Mouse (Mus musculus) heart, embryonic 12.5 days (tissue): ENCODE measurements around the gene Tcf15. TPM values are rescaled to one million over a fixed set of nuclear protein-coding genes. Genes with fewer than 3 reads are reported as not detected.

Experiments
- ATAC-seq: fragments of 200-750 bp; cut with Nextera tagmentation; 2 replicates; pipeline ENCODE4 v1.8.0; 2017; ENCODE audit warnings: moderate TSS enrichment, moderate library complexity; ENCODE audit not compliant: insufficient number of reproducible peaks, low FRiP score
- H3K27ac ChIP-seq: fragments of 300-500 bp; sonication (generic); 2 replicates; pipeline ENCODE4 v1.5.1; 2016; ENCODE audit warnings: mild to moderate bottlenecking, moderate library complexity; ENCODE audit not compliant: poor library complexity, severe bottlenecking
- H3K27me3 ChIP-seq: fragments of 300-500 bp; sonication (generic); replicated peaks from 2 replicates; pipeline ENCODE4 v1.6.1; 2016; ENCODE audit warnings: mild to moderate bottlenecking, moderate library complexity
- H3K36me3 ChIP-seq: fragments of 300-500 bp; sonication (generic); 2 replicates; pipeline ENCODE4 v1.6.1; 2016; ENCODE audit warnings: mild to moderate bottlenecking, moderate library complexity
- H3K4me1 ChIP-seq: fragments of 300-500 bp; sonication (generic); replicated peaks from 2 replicates; pipeline ENCODE4 v1.6.1; 2016; ENCODE audit warnings: mild to moderate bottlenecking
- H3K4me2 ChIP-seq: fragments of 300-500 bp; sonication (generic); 2 replicates; pipeline ENCODE4 v1.6.1; 2016; ENCODE audit warnings: mild to moderate bottlenecking, moderate library complexity
- H3K4me3 ChIP-seq: fragments of 300-500 bp; sonication (generic); 2 replicates; pipeline ENCODE4 v1.5.1; 2016; ENCODE audit warnings: mild to moderate bottlenecking
- H3K9ac ChIP-seq: fragments of 300-500 bp; sonication (generic); 2 replicates; pipeline ENCODE4 v1.6.1; 2016; ENCODE audit warnings: mild to moderate bottlenecking, moderate library complexity
- H3K9me3 ChIP-seq: fragments of 300-500 bp; sonication (generic); replicated peaks from 2 replicates; pipeline ENCODE4 v1.6.1; 2016; ENCODE audit warnings: mild to moderate bottlenecking, moderate library complexity
- WGBS: fragments of 180-500 bp; shearing (Covaris S2); methylation state at CpG from one replicate; pipeline ENCODE4 v1.1.7; 2016; 5-methylcytosine and 5-hydroxymethylcytosine counted together
- polyA plus RNA-seq: library from polyadenylated mRNA; unstranded; fragments of >200 nt; fragmentation: Nextera tagmentation; extraction: Ambion mirVana; gene quantifications from 2 replicates; pipeline ENCODE4 v1.2.1, GENCODE M21; 2016

The Tcf15 gene
- polyA plus RNA-seq, 1 experiment from 2014 or later = 4.1 TPM

DNA sequence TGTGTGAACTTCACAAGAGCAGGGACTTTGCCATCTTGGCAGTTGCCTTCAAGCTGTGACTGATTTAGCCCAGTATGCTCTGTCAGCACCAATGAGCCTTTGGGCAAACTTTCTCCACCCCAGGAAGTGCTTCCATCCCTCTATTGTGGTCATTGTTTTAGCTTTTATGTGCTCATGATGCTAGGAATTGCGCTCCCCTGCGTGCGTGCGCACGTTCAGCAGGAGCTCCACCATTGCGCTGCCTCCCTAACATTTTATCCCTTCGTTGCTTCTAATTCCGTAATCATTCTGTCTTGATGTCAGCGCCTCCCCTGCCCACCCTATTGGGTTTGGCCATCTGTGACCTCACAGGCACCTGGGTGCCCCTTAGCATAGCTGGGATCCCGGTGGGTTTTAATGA lies 36.8 kb upstream of the Tcf15 start:
- Histone ChIP-seq H3K4me3 (peak overlapping the region; percentile 15; the same call in 1 of the 2 replicates), H3K9me3 (no peaks in the 10 kb centered on the region), H3K36me3 (no peaks in the 10 kb centered on the region), H3K4me2 (peak overlapping the region; percentile 89), H3K9ac (no peak overlapping the region), H3K27me3 (peaks cover 13% of the 10 kb centered on the region), H3K4me1 (peaks cover 7% of the 10 kb centered on the region; the same call in 1 of the 2 replicates), H3K27ac (no peak overlapping the region)
- ATAC-seq = no peak
- WGBS = 93% methylated on average over 10 of the region's 10 CpGs

DNA sequence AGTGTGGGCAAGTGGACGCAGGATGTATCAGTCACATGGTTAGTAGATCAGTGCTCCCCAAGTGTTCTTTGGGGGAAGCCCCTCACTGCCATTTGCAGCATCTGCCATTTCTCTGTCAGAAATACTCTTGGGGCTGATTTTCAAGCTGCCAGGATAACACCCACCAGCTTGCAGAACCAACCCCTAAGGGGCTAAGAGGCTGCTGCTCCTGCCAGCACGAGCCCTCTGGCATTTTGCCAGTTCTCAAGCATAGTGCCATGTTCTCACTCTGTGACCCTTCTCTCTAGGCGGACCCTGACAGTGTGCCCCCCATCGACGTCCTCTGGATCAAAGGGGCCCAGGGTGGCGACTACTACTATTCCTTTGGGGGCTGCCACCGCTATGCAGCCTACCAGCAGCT lies 34.7 kb upstream of the Tcf15 start:
- no peak overlapping the region for H3K9ac ChIP-seq
- no peak overlapping the region for H3K4me3 ChIP-seq
- WGBS = 65% methylated on average over 7 of the region's 7 CpGs
- no peaks in the 10 kb centered on the region; the same call in 1 of the 2 replicates for H3K27me3 ChIP-seq
- no peaks in the 10 kb centered on the region for H3K9me3 ChIP-seq
- H3K27ac ChIP-seq = no peak overlapping the region
- no peak overlapping the region for H3K4me2 ChIP-seq
- no peak for ATAC-seq
- H3K36me3 ChIP-seq = no peaks in the 10 kb centered on the region
- H3K4me1 ChIP-seq = peaks cover 10% of the 10 kb centered on the region; the same call in 1 of the 2 replicates

- H3K27ac ChIP-seq = no peak overlapping the region
- no peak overlapping the region for H3K9ac ChIP-seq
- H3K27me3 ChIP-seq = peaks cover 5% of the 10 kb centered on the region
- H3K36me3 ChIP-seq = no peaks in the 10 kb centered on the region
- no peak overlapping the region for H3K4me2 ChIP-seq
- H3K9me3 ChIP-seq = no peaks in the 10 kb centered on the region
- 84% methylated on average over 5 of the region's 5 CpGs for WGBS
- H3K4me1 ChIP-seq = peaks cover 12% of the 10 kb centered on the region
- ATAC-seq = no peak
- H3K4me3 ChIP-seq = no peak overlapping the region
Observed at GRCm38 (mm10) chr2:152109386-152109785, 34.0 kb upstream of the Tcf15 start.

GRCm38 (mm10) chr2:152111311-152111710 lies 32.0 kb upstream of the Tcf15 start:
- no peak overlapping the region for H3K9ac ChIP-seq
- 27% methylated on average over 2 of the region's 2 CpGs for WGBS
- no peaks in the 10 kb centered on the region for H3K36me3 ChIP-seq

DNA sequence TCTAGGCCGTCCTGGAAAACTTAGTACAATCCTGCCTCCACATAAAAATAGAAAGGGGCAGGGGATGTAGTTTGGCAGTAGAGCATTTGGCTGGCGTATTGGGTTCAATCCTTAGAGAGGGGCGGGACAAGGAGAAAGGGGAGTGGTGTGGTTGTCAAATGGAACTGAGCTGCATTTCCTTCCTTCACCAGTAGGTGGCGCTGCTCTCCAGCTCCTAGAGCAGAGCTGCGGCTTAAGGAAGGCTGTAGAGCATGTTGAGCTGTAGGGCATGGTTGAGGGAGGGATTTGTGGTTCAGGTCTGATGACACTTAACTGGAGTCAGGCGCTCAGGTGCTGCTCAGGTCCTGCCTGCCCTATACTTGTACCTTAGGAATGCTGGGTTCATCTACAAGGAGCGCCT lies 31.4 kb upstream of the Tcf15 start:
- Histone ChIP-seq H3K4me1 (peaks cover 19% of the 10 kb centered on the region), H3K36me3 (no peaks in the 10 kb centered on the region), H3K4me3 (no peak overlapping the region), H3K4me2 (no peak overlapping the region), H3K27me3 (peaks cover 24% of the 10 kb centered on the region), H3K27ac (no peak overlapping the region), H3K9me3 (no peaks in the 10 kb centered on the region), H3K9ac (no peak overlapping the region)
- peak; percentile 51 for ATAC-seq
- WGBS = 6% methylated on average over 7 of the region's 7 CpGs

More at GRCm38 (mm10) chr2:152111311-152111710, 32.0 kb upstream of the Tcf15 start:
- no peak for ATAC-seq
- Histone ChIP-seq H3K27me3 (peaks cover 24% of the 10 kb centered on the region), H3K4me2 (no peak overlapping the region), H3K27ac (no peak overlapping the region), H3K4me1 (peaks cover 19% of the 10 kb centered on the region), H3K9me3 (no peaks in the 10 kb centered on the region), H3K4me3 (no peak overlapping the region)

DNA sequence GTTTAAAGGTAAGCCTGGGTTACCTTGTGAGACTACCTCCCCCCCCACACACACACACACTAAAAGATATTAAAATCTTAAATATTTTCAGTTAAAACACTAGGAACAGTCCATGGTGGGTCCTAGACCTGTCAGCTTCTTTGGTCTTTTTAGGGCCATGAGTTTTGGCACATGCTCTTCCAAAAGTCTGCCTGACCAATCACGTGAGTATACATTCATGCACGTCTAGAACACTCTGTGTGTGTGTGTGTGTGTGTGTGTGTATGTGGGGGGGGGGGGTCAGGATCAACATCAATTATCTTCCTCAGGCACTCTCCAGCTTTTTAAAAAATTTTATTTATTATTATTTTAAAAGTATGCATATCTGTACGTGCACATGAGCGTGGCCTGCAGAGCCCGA lies 30.9 kb upstream of the Tcf15 start:
- no peak for ATAC-seq
- WGBS = 85% methylated on average over 5 of the region's 5 CpGs
- Histone ChIP-seq H3K27me3 (peaks cover 30% of the 10 kb centered on the region), H3K9me3 (no peaks in the 10 kb centered on the region), H3K4me3 (no peak overlapping the region), H3K9ac (no peak overlapping the region), H3K27ac (no peak overlapping the region), H3K36me3 (no peaks in the 10 kb centered on the region), H3K4me2 (no peak overlapping the region), H3K4me1 (peaks cover 19% of the 10 kb centered on the region)

DNA sequence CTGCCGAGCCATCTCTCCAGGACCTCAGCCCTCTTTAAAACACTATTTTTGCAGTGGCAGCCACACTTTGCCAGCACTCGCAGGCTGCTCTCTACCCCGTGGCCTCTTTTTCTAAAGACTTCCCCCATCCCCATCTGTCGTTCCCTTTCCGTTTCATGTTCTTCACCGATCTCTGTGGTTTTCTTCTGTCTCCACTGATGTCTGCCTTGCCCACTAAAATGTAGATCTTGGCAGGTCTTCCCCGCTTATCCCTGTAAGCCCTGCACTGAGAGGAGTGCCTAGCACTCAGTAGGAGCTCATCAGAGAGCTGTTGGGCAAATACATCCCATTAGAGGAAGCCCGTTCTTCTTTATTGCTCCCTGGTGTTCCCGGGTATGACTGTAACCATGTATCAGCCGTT lies 30.4 kb upstream of the Tcf15 start:
- Histone ChIP-seq H3K9ac (no peak overlapping the region), H3K9me3 (no peaks in the 10 kb centered on the region), H3K27me3 (peaks cover 34% of the 10 kb centered on the region), H3K27ac (no peak overlapping the region), H3K36me3 (no peaks in the 10 kb centered on the region), H3K4me1 (peaks cover 19% of the 10 kb centered on the region), H3K4me3 (no peak overlapping the region), H3K4me2 (no peak overlapping the region)
- no peak for ATAC-seq
- WGBS = 64% methylated on average over 10 of the region's 10 CpGs

DNA sequence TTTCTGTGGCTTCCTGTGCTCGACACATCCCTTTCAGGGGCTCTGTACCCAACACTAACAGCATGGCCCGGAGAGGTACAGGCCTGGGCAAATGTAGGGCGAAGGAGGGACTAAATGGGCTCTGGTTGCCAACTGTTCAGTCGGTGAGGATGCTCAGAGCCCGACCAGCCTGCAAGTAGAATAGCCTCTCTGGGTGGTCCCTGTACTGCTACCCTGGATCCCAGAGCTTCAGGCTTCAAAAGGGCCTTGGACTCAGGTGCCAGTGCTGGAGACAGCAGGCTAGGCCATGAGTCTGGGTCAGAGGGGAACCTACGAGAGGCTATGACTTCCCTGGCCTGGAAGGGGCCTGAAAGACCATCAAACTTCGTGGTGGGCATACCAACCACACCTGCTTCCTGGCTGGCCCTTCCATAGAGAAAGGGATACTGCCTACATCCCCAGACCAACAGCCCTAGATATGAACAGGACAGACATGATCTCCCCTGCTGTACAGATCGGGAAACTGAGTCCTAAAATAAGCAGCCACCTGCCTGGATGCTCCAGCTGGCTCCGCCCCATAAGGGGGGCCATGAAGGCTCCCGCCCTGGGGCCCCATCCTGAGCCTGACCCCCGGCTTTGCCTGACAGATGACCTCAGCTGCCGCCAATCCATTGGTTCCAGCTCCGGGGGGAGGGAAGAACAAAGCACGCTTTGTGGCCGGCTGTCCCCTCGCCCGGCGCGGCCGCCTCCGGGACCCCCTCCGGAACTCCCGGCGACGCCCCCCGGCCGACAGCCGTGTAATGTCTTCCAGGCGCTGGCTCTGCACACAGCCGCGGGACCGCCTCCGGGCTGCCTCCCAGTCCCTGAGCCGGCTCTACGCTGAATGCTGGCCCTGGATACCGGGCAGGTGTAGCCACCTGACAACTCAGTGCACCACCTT lies 29.0 kb upstream of the Tcf15 start:
- peaks cover 34% of the 10 kb centered on the region for H3K27me3 ChIP-seq
- WGBS = 15% methylated on average over 35 of the region's 36 CpGs
- peaks cover 19% of the 10 kb centered on the region for H3K4me1 ChIP-seq
- peak overlapping the region; percentile 35 for H3K9ac ChIP-seq
- no peaks in the 10 kb centered on the region for H3K9me3 ChIP-seq
- H3K4me3 ChIP-seq = peak overlapping the region; percentile 35
- no peaks in the 10 kb centered on the region for H3K36me3 ChIP-seq
- ATAC-seq = peak; percentile 44; the same call in 1 of the 2 replicates
- H3K27ac ChIP-seq = no peak overlapping the region
- peak overlapping the region; percentile 64 for H3K4me2 ChIP-seq

- no peak overlapping the region for H3K4me2 ChIP-seq
- H3K4me1 ChIP-seq = peaks cover 12% of the 10 kb centered on the region
- H3K9me3 ChIP-seq = no peaks in the 10 kb centered on the region
- H3K27ac ChIP-seq = no peak overlapping the region
- no peak overlapping the region for H3K9ac ChIP-seq
- 76% methylated on average over 7 of the region's 7 CpGs for WGBS
- H3K4me3 ChIP-seq = no peak overlapping the region
- H3K36me3 ChIP-seq = no peaks in the 10 kb centered on the region
- no peak for ATAC-seq
- peaks cover 41% of the 10 kb centered on the region for H3K27me3 ChIP-seq
Observed at GRCm38 (mm10) chr2:152117694-152118093, 25.7 kb upstream of the Tcf15 start.

GRCm38 (mm10) chr2:152119228-152119865 lies 24.0 kb upstream of the Tcf15 start:
- no peak overlapping the region for H3K4me2 ChIP-seq
- H3K9ac ChIP-seq = no peak overlapping the region
- H3K36me3 ChIP-seq = no peaks in the 10 kb centered on the region
- 35% methylated on average over 6 of the region's 6 CpGs for WGBS
- no peak overlapping the region for H3K4me3 ChIP-seq
- peaks cover 10% of the 10 kb centered on the region for H3K4me1 ChIP-seq
- no peak for ATAC-seq
- peaks cover 37% of the 10 kb centered on the region for H3K27me3 ChIP-seq
- H3K27ac ChIP-seq = no peak overlapping the region
- no peaks in the 10 kb centered on the region for H3K9me3 ChIP-seq

DNA sequence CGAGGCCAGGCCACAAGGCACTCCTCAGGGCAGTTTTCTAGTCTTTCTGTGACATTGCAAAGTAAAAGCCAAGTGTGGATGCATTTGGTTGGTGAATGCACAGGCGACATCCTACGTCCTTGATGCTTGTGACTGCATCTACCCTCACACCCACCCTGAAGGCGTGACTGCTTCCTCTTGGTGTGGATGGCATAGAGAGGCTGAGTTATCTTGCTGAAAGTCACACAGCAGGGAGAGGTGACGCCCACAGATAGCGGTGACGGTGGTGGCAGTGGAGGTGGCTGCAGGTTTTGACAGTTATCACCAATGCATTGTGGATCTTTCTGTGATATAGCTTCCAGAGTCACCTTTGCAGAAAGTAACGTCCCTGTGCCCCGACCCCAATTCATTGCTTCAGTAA lies 20.5 kb upstream of the Tcf15 start:
- no peak overlapping the region for H3K4me2 ChIP-seq
- H3K36me3 ChIP-seq = no peaks in the 10 kb centered on the region
- H3K27ac ChIP-seq = no peak overlapping the region
- H3K4me1 ChIP-seq = no peaks in the 10 kb centered on the region
- H3K4me3 ChIP-seq = no peak overlapping the region
- ATAC-seq = no peak
- H3K9me3 ChIP-seq = no peaks in the 10 kb centered on the region
- 45% methylated on average over 9 of the region's 9 CpGs for WGBS
- H3K27me3 ChIP-seq = peaks cover 8% of the 10 kb centered on the region; the same call in 1 of the 2 replicates
- no peak overlapping the region for H3K9ac ChIP-seq
